Mouse (Mus musculus): ENCODE results near the gene Fahd1. TPM values are rescaled to one million over a fixed set of nuclear protein-coding genes. Genes with fewer than 3 reads are reported as not detected.

Fahd1 gene
- polyA plus RNA-seq (2016; fragmentation: Nextera tagmentation; extraction: Ambion mirVana) = 18.2 and 18.7 TPM in 2 replicates

- under 1% methylated on average over 58 of the region's 58 CpGs for WGBS
- Histone ChIP-seq H3K4me3 (peak within 1 kb of the TSS; percentile 78), H3K27ac (peak within 1 kb of the TSS; percentile 84), H3K9ac (peak within 1 kb of the TSS; percentile 77), H3K9me3 (no peaks in the 10 kb centered on the region), H3K4me1 (peaks cover 17% of the 10 kb centered on the region; the same call in 1 of the 2 replicates), H3K27me3 (replicated peaks) (peaks cover 4% of the 10 kb centered on the region; the same call in 1 of the 2 replicates), H3K36me3 (peaks cover 7% of the 10 kb centered on the region), H3K4me2 (replicated peaks) (peak within 1 kb of the TSS; percentile 92)
- ATAC-seq (ENCODE audit: low FRiP score, low read depth) = peak; percentile 100
Observed at GRCm38 (mm10) chr17:24850065-24850772, at the start of gene Fahd1. Gene Fahd1 (minus strand): TSS chr17:24850364.

GRCm38 (mm10) chr17:24899153-24899552 lies 49.0 kb upstream of the Fahd1 start:
- no peak overlapping the region for H3K27ac ChIP-seq
- ATAC-seq (ENCODE audit: low FRiP score, low read depth) = no peak

GRCm38 (mm10) chr17:24898041-24898854 lies 48.1 kb upstream of the Fahd1 start:
- Histone ChIP-seq H3K4me1 (peaks cover 38% of the 10 kb centered on the region), H3K4me2 (replicated peaks) (peak overlapping the region; percentile 99), H3K27ac (no peak overlapping the region), H3K9me3 (no peaks in the 10 kb centered on the region), H3K9ac (0 out of 2 replicates have a peak overlapping the region, but pooled peaks have one; percentile 87), H3K36me3 (peaks cover 69% of the 10 kb centered on the region), H3K4me3 (no peak overlapping the region), H3K27me3 (replicated peaks) (no peaks in the 10 kb centered on the region)
- no peak for ATAC-seq (ENCODE audit: low FRiP score, low read depth)
- WGBS = 84% methylated on average over 4 of the region's 4 CpGs

More at GRCm38 (mm10) chr17:24899153-24899552, 49.0 kb upstream of the Fahd1 start:
- no peak overlapping the region for H3K9ac ChIP-seq
- no peaks in the 10 kb centered on the region for H3K27me3 ChIP-seq (replicated peaks)
- H3K4me3 ChIP-seq = no peak overlapping the region
- H3K36me3 ChIP-seq = peaks cover 74% of the 10 kb centered on the region
- no peak overlapping the region for H3K4me2 ChIP-seq (replicated peaks)
- no peaks in the 10 kb centered on the region for H3K9me3 ChIP-seq
- H3K4me1 ChIP-seq = peaks cover 29% of the 10 kb centered on the region
- WGBS = 84% methylated on average over 5 of the region's 5 CpGs

- Histone ChIP-seq H3K27ac (no peak overlapping the region), H3K4me2 (replicated peaks) (peak overlapping the region; percentile 99), H3K9me3 (no peaks in the 10 kb centered on the region), H3K4me1 (peaks cover 38% of the 10 kb centered on the region), H3K36me3 (peaks cover 69% of the 10 kb centered on the region), H3K9ac (peak overlapping the region; percentile 87), H3K4me3 (peak overlapping the region; percentile 94; the same call in 1 of the 2 replicates), H3K27me3 (replicated peaks) (no peaks in the 10 kb centered on the region)
- WGBS = 75% methylated on average over 4 of the region's 4 CpGs
- no peak for ATAC-seq (ENCODE audit: low FRiP score, low read depth)
Observed at GRCm38 (mm10) chr17:24897600-24897999, 47.4 kb upstream of the Fahd1 start.

- no peak for ATAC-seq (ENCODE audit: low FRiP score, low read depth)
- Histone ChIP-seq H3K4me3 (peak overlapping the region; percentile 94), H3K36me3 (peaks cover 69% of the 10 kb centered on the region), H3K9ac (peak overlapping the region; percentile 87), H3K27ac (peak overlapping the region; percentile 50; the same call in 1 of the 2 replicates), H3K9me3 (no peaks in the 10 kb centered on the region), H3K4me2 (replicated peaks) (peak overlapping the region; percentile 99), H3K27me3 (replicated peaks) (no peaks in the 10 kb centered on the region), H3K4me1 (peaks cover 38% of the 10 kb centered on the region)
- WGBS = 35% methylated on average over 11 of the region's 11 CpGs
Observed at GRCm38 (mm10) chr17:24896993-24897269, 46.8 kb upstream of the Fahd1 start.

- H3K4me2 ChIP-seq (replicated peaks) = peak within 1 kb of the TSS; percentile 99
- peak within 1 kb of the TSS; percentile 59 for H3K27ac ChIP-seq
- H3K36me3 ChIP-seq = peaks cover 69% of the 10 kb centered on the region
- peak within 1 kb of the TSS; percentile 94 for H3K4me3 ChIP-seq
- H3K9me3 ChIP-seq = no peaks in the 10 kb centered on the region
- peak; percentile 65 for ATAC-seq (ENCODE audit: low FRiP score, low read depth)
- H3K27me3 ChIP-seq (replicated peaks) = no peaks in the 10 kb centered on the region
- WGBS = 1% methylated on average over 48 of the region's 50 CpGs
- H3K4me1 ChIP-seq = peaks cover 38% of the 10 kb centered on the region
- peak within 1 kb of the TSS; percentile 87 for H3K9ac ChIP-seq
Observed at GRCm38 (mm10) chr17:24896241-24896992, 46.3 kb upstream of the Fahd1 start, which contains the start of gene Nme3. Gene Nme3 (plus strand): TSS chr17:24896500.

- 11% methylated on average over 23 of the region's 23 CpGs for WGBS
- peak overlapping the region; percentile 59; the same call in 1 of the 2 replicates for H3K27ac ChIP-seq
- no peak for ATAC-seq (ENCODE audit: low FRiP score, low read depth)
Observed at GRCm38 (mm10) chr17:24895571-24896240, 45.5 kb upstream of the Fahd1 start.

GRCm38 (mm10) chr17:24894995-24895547 lies 44.9 kb upstream of the Fahd1 start, which contains the start of the genes Eme2 and Mrps34:
Gene Eme2 (minus strand): TSS chr17:24895087.
Gene Mrps34 (plus strand): TSS chr17:24895116.
- Histone ChIP-seq H3K4me3 (peak within 1 kb of the TSS; percentile 94), H3K4me1 (peaks cover 38% of the 10 kb centered on the region), H3K27ac (peak within 1 kb of the TSS; percentile 59), H3K9ac (peak within 1 kb of the TSS; percentile 87), H3K4me2 (replicated peaks) (peak within 1 kb of the TSS; percentile 99), H3K9me3 (no peaks in the 10 kb centered on the region), H3K27me3 (replicated peaks) (no peaks in the 10 kb centered on the region), H3K36me3 (peaks cover 69% of the 10 kb centered on the region)
- ATAC-seq (ENCODE audit: low FRiP score, low read depth) = peak; percentile 27
- WGBS = under 1% methylated on average over 62 of the region's 62 CpGs

More at GRCm38 (mm10) chr17:24895571-24896240, 45.5 kb upstream of the Fahd1 start:
- Histone ChIP-seq H3K36me3 (peaks cover 69% of the 10 kb centered on the region), H3K9me3 (no peaks in the 10 kb centered on the region), H3K4me2 (replicated peaks) (peak overlapping the region; percentile 99), H3K4me1 (peaks cover 38% of the 10 kb centered on the region), H3K9ac (peak overlapping the region; percentile 87), H3K4me3 (peak overlapping the region; percentile 94), H3K27me3 (replicated peaks) (no peaks in the 10 kb centered on the region)

- H3K36me3 ChIP-seq = peaks cover 65% of the 10 kb centered on the region
- peaks cover 38% of the 10 kb centered on the region for H3K4me1 ChIP-seq
- ATAC-seq (ENCODE audit: low FRiP score, low read depth) = 0 out of 2 replicates have a peak, but pooled peaks have one; percentile 14
- peak overlapping the region; percentile 99 for H3K4me2 ChIP-seq (replicated peaks)
- H3K27ac ChIP-seq = peak overlapping the region; percentile 26; the same call in 1 of the 2 replicates
- whole genome bisulfite sequencing = 12% methylated on average over 31 of the region's 31 CpGs
- peak overlapping the region; percentile 94 for H3K4me3 ChIP-seq
- peak overlapping the region; percentile 87 for H3K9ac ChIP-seq
- no peaks in the 10 kb centered on the region for H3K9me3 ChIP-seq
- H3K27me3 ChIP-seq (replicated peaks) = no peaks in the 10 kb centered on the region
Observed at GRCm38 (mm10) chr17:24894061-24894994, 44.2 kb upstream of the Fahd1 start.

GRCm38 (mm10) chr17:24893276-24893675 lies 43.1 kb upstream of the Fahd1 start:
- Histone ChIP-seq H3K27me3 (replicated peaks) (no peaks in the 10 kb centered on the region), H3K4me1 (peaks cover 38% of the 10 kb centered on the region), H3K9ac (no peak overlapping the region), H3K36me3 (peaks cover 58% of the 10 kb centered on the region), H3K9me3 (no peaks in the 10 kb centered on the region), H3K4me3 (no peak overlapping the region), H3K4me2 (replicated peaks) (0 out of 2 replicates have a peak overlapping the region, but pooled peaks have one; percentile 99), H3K27ac (no peak overlapping the region)
- WGBS = 97% methylated on average over 2 of the region's 2 CpGs
- no peak for ATAC-seq (ENCODE audit: low FRiP score, low read depth)

Measured in neural tube, embryonic 12.5 days (tissue).